Mouse (Mus musculus) layer of hippocampus, adult 11-12 months (tissue): ENCODE results near the gene Vegfb.

Experiments
- DNase-seq: peaks from one replicate; pipeline ENCODE4 v3.0.0; 2022; ENCODE audit warnings: low spot score

The Vegfb gene

DNA sequence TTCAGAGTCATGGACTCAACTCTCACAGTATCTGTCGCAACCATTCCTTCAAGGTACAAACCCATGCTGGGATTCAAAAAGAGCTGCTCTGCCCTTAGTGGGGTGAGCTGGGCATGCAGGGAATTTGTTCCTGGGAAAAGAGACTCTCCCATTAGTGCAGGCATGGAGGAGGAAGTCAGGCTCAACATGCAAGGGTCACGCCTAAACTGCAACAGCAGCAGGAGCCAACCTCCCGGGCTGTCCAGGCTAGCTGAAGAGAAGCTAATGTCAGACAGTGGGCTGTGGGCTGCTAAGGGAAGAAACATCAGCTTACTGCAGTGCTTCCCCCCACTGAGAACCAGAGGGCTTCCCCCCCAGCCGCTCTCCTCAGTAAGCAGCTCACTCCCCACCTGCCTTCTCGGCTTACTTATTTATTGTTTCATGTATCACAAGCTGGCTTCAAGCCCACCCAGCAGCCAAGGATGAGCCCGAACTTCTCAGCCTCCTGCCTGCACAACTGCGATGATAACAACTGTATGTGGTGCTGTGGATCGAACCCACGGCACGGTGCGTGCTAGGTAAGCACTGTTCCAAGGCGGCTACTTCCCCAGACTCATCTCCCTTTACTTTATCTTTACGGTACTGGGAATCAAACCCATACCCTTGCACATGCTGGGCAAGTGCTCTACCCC is 15.1 kb downstream of the Vegfb start:
- DNase-seq: no peak

DNA sequence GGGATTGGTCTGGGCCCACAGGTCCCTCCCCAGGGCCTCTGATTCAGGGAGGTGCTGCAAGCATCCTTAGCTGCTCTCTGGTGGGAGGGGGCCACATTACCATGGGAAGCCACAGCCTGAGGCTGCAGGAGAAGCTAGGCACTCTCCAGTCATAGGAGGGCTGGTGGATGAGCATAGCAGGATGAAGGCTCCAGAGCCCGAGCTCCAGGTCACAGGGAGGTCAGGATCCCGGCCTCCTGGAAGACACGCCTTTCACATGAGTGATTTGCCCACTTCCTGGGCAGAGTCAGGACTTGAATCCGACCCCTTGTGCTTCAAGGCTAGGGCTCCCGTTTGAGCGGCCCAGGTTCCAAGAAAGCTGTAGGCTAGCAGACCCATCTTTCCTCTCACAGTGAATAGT is 15.8 kb downstream of the Vegfb start:
- peak; percentile 5 for DNase-seq

DNA sequence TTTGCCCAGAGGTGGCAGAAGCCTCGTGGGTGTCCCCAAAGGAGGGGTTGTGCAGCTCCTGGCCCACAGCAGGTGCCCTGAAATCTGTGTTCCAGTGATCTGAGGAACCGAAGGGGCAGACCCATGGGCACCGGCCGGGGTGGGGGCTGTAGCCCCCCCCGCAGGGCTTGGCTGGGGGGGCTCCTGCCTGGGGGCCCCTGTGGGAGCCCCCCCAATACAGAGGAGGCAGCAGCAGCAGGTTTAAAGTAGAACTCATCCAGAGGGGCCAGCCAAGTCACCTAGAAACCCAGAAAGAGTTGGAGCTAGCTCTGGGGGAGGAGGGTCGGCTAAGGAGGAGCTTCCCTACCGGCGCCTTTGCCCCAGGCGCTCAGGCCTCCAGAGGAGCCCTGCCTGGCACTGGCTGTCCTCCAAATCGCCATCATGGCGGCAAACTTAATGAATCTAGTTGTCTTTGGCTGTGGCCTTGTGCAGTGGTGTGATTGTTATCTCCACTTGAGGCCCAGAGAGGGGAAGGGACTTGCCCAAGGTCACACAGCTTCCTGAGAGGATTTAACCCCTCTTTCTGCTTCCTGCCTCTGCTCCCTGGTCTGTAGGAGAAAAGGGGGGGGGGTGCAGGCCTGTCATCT is 16.9 kb downstream of the Vegfb start:
- DNase-seq: no peak

- no peak for DNase-seq
Measured at GRCm38 (mm10) chr19:6969665-6970381, 17.6 kb downstream of the Vegfb start.

DNA sequence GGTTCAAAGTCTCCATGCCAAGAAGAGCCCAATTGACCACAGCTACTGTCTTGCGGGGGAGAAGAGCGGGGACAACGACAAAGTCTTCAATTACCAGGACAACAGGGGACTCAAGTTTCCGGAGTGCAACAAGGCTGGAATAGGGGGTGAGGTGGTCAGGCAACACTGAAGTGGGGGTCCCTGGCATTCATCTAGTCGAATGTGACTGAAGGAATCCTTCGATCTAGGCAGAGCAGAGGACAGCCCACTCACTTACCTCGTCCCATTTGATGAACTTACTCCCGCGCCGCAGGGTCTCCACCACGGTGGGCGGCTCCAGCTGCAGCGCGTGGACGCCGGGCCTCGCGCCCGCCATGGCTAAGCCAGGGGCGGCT is 18.2 kb downstream of the Vegfb start:
- no peak for DNase-seq

GRCm38 (mm10) chr19:6968491-6969271 is 18.8 kb downstream of the Vegfb start:
- DNase-seq: no peak

DNA sequence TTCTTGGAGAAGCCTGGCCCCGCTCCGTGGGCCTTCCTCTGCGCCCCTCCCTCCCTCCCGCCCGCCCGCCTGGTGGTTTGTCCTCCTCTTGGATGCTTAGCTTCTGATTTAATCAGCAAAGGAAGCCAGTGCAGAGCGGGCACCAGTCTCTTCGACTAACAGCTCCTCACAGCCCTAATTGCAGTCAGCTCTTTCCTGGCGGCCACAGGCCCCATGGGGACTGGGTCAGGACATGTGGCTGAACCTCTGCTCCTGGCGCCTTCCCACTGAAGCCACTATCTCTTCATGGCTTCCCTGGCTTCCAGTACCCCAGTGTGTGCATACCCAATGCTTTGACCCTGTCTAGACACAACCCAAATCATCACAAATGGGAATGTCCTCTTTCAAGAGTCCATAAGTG is 31.0 kb downstream of the Vegfb start:
- no peak for DNase-seq

GRCm38 (mm10) chr19:6955424-6955823 is 32.0 kb downstream of the Vegfb start:
- DNase-seq: no peak

- DNase-seq: no peak
Measured at GRCm38 (mm10) chr19:6954046-6954445, 33.4 kb downstream of the Vegfb start.

DNA sequence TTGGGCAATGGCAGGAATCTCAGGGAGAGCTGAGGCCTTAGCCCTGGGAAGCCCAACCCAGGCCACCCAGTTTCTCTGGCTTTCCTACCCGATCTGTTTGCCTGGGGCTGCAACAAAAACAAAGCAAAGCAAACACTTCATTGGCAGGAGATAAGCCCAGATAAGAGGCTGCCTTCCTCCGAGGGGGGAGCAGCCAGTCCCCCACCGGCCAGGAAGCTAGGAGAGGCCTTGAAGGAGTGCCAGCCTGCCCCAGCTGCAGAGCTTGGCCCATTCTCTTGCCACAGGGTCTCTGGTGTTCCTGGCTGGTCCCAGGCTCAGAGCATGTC is 34.8 kb downstream of the Vegfb start:
- no peak for DNase-seq

- peak; percentile 76 for DNase-seq
Measured at GRCm38 (mm10) chr19:6951994-6952711, 35.3 kb downstream of the Vegfb start.

DNA sequence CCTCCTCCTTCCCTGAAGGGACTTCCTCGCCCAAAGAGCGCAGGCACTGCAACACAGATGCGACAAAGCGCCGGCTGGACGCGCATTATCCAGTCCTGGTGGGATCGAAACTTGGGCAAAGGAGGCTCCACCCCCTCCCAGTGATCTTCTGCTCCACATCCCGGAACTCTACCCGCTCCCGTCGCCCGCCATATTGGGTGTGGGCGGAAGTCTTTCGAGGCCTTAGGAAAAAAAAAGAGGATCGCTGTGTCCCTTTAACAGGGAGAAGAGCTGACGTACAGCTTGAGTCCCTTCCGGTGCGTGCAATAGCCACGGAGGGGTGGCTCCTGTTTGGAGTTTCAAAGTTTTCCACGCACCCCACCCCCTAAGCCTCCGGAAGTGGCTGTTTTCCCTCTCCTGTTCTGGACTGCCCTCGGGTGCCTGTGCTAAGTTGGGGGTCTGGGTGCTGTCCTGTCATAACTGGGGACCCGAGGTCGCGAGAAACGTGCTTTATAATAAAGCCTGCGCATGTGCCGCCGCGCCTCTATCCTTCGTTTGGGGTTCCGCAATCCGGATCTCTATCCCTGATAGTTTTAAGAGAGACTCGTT is 36.0 kb downstream of the Vegfb start:
- peak; percentile 95 for DNase-seq

GRCm38 (mm10) chr19:6950613-6951153 is 36.8 kb downstream of the Vegfb start:
- DNase-seq: peak; percentile 57

DNA sequence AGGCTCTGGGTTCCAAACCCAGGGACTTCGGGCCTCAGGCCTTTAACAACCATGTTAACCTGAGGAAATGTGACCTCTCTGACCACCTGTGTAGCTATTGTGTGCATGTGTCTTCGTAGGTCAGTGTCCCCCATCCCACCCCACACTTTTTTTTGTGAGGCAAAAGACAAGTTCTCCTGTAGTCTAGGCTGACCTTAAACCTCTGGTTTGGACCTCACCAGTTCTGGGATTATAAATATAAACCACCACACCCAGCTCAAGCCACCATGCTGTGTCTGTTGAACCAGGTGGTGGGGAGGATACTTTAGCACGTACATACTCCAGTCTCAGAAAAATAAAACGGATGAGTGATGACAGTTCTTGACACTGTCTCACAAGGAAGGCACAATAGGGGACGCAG is 37.5 kb downstream of the Vegfb start:
- DNase-seq: no peak

DNA sequence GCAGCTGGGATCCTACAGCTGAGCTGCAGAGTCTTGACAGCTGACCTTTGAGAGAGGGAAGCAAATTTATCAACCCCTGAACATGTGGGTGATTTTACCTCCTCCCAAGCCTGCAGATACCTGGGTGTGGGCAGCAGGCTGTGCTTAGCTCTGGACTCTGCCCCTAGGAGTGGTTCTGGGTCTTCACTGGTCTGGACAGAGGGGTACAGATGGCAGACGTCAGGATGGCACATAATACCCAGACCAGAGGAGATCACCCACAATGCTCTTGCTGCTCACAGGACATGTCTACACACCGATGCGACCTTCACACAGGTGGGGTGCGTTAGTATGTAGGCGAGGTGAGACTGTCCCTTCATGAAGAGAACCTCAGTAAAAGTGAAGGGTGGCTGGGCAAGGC is 37.9 kb downstream of the Vegfb start:
- no peak for DNase-seq

GRCm38 (mm10) chr19:6948186-6948585 is 39.3 kb downstream of the Vegfb start:
- DNase-seq: no peak

DNA sequence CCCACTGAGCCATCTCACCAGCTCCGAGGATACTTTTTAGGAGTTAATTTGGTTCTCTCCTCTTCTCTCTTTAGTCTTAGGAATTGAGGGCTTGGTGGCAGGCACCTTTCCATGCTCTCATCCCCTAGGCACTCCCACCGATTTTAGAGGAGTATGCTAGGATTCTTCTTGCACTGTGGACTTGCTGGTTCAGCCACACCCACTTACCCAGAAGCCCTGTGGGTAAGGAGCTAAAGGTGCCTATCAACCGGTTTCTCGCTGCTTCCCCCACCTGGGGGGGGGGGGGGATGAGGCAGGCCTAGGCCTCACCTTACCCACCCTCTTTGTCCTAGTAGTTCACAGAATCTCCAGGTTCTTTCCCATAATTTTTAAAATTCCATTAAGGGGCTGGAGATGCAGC is 39.7 kb downstream of the Vegfb start:
- no peak for DNase-seq

DNA sequence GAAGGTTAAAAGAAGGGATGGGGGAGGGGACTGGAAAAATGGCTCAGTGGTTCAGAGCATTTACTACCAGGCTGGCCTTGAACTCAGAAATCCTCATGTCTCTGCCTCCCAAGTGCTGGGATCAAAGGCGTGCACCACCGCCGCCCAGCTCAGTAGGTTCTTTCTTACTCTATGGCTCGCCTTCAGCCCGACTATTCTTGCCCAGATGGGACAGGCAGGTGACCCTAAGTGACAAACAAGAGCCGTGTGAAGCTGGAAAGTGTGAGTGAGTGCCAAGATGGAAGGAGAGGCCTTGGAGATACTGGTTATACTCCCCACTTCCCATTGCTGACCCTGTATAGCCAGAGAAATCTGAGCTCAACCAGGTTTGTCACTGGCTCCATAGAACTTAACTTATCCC is 43.7 kb downstream of the Vegfb start:
- DNase-seq: no peak

GRCm38 (mm10) chr19:6942764-6943163 is 44.7 kb downstream of the Vegfb start:
- DNase-seq: no peak

DNA sequence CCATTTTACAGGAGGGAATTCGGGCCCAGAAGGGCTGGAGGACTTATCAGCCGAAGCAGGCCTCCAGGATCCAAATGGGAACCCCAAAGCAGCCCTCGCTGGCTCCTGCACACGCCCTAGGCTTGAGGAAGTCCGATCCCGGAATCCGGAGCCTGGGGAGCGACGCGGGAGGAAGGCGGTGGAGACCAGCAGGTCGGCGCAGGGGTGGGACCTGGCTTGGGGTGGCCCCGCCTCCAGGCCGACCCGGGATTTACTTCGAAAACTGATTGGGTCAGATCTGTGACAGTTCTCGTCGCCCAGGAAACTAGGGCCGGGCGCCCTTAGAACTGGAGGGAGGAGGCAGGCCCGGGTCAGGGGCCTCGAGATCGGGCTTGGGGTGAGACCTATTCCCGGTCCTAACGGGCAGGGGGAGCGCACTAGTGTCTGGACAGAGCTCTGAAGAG is 45.2 kb downstream of the Vegfb start, which contains the start of gene Gpr137:
TSS of gene Gpr137 (minus strand) at position 232 of the 443 bp plus-strand sequence.
- DNase-seq: peak; percentile 96
